Mouse (Mus musculus) left cerebral cortex, adult 9 months (tissue): ENCODE data around the gene Miga1.
"Not testable (repeated sequence)": the region's sequence is repeated elsewhere in the genome, so short reads cannot be mapped to it uniquely, and the experiment has no call there.

ENCODE experiments used
- DNase-seq, 2 experiments: peaks; one replicate each; pipeline ENCODE4 v3.0.0; 2022; ENCODE audit warnings: low spot score in 2 of 2

Gene Miga1

DNA sequence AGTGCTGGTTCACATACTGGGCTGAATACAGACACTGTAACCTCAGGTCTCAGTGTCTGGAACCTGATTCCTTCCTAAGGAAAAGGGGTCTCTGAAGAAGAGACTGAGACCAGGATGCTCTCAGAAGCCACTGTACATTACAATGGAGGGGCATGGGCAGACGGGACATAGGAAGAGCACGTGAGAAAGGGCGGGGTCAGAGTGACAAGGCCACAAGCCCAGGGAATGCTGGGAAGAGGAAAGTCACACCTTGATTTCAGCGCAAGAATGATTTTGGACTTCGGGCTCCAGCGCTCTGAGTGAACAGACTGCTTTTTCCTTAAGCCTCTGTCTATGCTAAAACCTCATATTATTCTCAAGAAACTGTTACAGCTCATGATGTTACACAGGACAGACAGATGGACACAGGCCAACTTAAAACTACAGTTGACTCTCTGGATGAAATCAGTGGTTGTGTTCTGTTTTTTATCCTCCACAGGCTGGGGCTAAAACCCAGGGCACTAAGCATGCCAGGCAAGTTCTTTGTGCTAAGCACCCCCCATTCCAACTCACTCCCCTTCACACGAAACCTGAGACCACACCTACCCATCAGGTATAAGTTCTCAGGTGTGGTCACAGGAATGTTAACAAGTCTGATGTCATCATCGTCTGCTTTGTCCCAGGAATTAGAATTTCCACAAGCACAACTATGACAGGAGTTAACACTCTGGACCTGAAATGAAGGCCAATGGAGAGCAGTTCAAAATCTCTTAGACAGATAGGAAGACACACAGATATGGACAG lies 18.3 kb downstream of the Miga1 start:
- no peak for DNase-seq

DNA sequence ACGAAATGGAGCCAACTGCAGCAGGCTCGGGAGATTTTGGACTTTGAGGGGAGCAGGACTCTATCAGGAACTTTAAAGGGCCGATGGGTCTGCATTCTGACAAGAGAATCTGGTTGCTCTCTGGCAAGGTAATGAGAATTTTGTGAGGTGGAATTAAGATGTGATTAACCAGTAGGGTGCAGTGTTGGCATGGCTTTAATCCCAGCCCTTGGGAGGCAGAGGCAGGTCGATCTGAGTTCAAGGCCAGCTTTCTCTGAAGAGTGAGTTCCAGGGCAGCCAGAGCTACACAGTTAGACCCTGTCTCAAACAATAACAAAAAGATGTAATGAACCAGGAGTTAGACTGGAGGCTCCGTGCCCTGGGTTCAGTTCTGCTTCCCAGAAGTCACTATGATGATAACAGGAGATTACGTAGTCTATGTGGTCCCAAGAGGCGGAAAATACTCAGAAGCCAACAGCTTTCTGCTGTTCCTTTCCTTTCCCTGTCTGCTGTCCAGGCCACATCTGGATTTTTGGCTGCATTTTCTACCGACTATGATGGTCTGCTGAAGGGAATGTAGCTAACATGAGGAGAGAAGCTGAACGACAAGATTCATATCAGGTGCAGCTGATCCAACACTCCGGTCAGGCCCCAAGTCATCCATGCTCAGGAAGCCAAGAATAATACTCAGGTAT lies 19.1 kb downstream of the Miga1 start:
- no peak for DNase-seq

- not testable (repeated sequence) for DNase-seq
These were observed 23.6 kb downstream of the Miga1 start for GRCm38 (mm10) chr3:152316447-152317173.

- peak in 1 of 2 experiments; percentile 75 for DNase-seq
These were observed 24.6 kb downstream of the Miga1 start for GRCm38 (mm10) chr3:152315613-152316012.

- not testable (repeated sequence) for DNase-seq
These were observed 25.5 kb downstream of the Miga1 start for GRCm38 (mm10) chr3:152314666-152315065.

GRCm38 (mm10) chr3:152309250-152309645 lies 31.0 kb downstream of the Miga1 start:
- no peak for DNase-seq

DNA sequence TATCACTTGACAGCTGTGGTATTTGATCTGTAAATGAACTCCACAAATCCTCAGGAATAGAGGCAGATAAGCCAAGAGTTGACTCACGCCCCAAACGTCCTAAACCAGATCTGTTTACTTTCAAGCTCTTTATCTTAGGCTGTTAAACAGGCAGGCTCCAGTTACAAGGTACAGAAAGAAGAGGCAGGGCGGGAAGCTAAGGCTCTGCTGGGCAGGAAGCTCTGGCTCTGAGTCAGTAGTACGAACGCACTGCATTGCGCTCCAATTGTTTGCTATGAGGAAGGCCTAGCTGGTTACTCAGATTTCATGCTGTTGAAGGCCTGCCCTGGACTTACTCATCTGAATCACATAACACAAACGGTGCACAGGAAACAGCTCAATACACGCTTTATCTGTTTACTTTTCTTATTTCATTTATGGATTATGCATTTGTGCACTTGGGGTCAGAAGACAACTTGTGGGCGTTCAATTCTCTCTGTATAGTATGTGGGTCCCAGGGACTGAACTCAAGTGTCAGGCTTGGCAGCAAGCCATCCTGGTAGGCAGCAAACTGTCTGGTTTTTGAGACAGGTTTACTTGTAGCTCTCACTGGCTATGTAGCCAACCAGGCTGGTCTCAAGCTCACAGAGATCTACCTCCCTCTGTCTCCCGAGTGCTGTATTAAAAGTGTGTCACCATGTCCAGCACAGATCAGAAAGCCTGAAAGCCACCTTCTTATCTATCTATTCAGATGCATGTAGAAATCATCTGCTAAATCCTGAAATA lies 31.5 kb downstream of the Miga1 start:
- DNase-seq: no peak

GRCm38 (mm10) chr3:152305971-152306370 lies 34.2 kb downstream of the Miga1 start:
- no peak for DNase-seq

DNA sequence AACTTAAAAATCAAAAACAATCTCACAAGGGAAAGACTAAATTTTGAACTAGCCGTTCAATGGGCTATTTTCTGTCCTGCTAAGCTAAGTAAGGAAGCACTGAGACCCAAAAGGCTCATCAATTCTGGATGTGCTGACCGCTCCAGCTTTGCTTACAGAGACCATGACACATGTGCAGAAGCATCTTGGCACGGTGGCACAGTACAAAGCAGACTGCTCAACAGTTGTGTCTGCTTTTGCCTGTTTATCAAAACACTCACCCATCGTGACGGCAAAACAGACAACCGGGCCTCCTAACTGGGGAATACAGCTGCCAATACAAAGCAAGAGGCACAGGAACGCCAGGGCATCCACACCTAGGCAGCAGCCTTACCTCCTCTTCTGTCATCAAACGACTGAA lies 35.1 kb downstream of the Miga1 start:
- DNase-seq: no peak

- DNase-seq: peak in 1 of 2 experiments; percentile 17
These were observed 36.0 kb downstream of the Miga1 start for GRCm38 (mm10) chr3:152304093-152304815.

DNA sequence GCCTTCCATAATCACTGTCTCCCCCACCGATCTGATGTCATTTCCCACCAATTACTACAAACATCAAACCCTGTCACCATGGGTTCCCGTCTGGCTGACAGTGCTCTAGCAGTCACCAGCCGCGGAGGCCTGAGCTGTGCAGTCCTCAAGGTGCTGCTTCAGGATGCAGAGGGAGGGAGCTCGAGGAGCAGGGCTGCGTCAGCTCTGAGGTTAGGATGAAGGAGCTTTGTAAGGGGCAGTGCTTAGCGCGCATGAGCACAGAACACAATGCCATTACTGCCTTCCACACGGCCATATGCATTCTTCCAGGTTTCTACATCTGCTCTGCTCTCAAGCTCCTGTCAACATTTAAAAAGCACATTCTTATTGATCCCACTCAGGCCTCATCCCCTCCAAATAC lies 37.2 kb downstream of the Miga1 start:
- no peak for DNase-seq

- DNase-seq: no peak
These were observed 39.5 kb downstream of the Miga1 start for GRCm38 (mm10) chr3:152300376-152301337.

GRCm38 (mm10) chr3:152295896-152296295 lies 44.3 kb downstream of the Miga1 start:
- no peak for DNase-seq

DNA sequence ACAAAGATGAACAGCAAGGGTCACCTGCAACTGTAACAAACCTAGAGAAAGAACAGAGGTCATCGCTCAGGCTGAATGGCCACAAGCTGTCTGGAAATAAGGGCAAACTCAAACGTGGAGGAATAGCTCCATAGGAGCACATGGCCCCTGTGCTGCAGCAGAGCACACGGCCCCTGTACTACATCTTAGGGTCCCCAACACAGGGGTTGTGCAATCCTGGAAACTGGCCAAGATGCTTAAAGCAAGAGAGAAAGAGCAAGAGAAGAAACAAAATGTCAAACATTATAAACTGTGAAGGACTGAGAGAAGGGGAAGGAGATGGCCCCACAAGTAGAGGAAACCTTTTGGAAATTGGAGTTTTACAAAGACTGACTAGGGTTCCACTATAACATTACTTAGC lies 45.8 kb downstream of the Miga1 start:
- no peak for DNase-seq

DNA sequence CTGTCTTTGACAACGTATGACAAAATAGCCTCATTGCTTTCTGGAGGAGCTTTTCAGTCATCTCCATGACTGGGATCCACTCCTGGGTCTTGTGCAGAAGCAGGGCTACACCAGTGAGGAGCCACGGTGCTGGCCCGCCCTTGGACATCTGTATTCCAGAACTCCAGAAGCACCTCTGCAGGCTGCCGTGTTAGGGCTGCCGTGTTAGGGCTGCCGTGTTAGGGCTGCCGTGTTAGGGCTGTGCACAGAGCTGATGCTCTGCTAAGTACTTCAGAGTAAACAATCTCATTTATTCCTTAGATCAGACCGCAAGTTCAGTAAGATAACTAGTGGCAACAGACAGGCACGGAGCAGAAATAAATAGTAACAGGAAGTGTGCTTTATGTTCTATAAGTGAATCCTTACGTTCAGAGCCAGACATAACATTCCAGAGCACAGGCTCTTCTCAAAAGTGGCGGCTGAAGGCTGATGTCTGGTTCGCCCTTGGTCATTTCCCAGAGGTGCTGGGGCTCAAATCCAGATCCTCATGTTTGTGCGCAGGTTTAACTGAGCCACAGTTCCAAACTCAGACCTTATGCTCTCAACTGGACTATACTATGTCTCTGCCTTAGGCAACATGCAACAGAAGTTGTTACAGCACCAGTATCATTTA lies 46.6 kb downstream of the Miga1 start:
- no peak for DNase-seq

DNA sequence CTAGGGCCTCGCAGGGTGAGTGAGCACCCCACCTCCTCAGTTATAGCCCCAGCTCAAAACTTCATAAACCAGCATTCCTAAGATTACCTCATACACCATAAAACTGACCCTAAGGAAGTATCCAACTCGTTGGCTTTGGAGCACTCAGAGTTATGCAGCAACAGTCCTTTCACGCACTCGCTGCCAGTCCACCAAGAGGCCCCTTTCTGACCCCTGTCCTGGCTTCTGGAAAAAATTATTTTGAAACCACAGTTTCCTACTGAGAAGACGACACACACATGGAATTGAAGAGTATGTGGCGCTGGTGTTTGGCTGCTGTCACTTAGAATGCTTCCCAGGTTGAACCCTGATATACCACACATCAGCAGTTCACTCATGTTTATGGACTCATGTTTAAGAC lies 48.3 kb downstream of the Miga1 start:
- no peak for DNase-seq

GRCm38 (mm10) chr3:152290175-152290798 lies 49.9 kb downstream of the Miga1 start:
- DNase-seq: no peak

- DNase-seq: no peak
These were observed 51.5 kb downstream of the Miga1 start for GRCm38 (mm10) chr3:152288740-152289139.

DNA sequence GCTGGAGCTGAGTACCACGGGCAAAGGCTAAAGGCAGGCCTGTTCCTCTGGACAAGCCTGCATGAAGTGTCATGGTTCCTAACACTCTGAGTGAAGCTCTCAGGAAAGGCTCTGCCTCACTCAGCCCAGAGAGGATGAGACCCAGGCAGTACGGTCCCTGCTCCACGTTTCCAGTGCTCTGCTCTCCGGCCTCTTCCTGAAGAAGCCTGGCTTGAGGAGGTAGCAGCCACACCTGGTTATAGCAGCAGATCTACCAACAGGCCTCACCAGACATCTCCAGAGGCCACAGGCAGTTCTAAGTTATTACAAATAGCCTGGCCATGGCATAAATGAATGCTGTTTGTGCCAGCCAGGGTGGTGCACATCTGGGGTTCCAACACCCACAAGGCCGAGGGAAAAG lies 51.9 kb downstream of the Miga1 start:
- no peak for DNase-seq
